Mouse (Mus musculus) ES-Bruce4 (cell line): ENCODE data around the gene Igbp1.

ENCODE experiments used
- CTCF ChIP-seq: IDR thresholded peaks from one replicate; pipeline ENCODE4 v1.8.1; 2011; ENCODE audit warnings: low read depth, low read length
- EP300 ChIP-seq: IDR thresholded peaks from 2 replicates; pipeline ENCODE4 v1.6.1; 2011; ENCODE audit warnings: low read depth, low read length; ENCODE audit not compliant: insufficient read depth
- POLR2A ChIP-seq: IDR thresholded peaks from one replicate; pipeline ENCODE4 v1.8.1; 2011; ENCODE audit warnings: low read length; ENCODE audit not compliant: insufficient read depth

DNA sequence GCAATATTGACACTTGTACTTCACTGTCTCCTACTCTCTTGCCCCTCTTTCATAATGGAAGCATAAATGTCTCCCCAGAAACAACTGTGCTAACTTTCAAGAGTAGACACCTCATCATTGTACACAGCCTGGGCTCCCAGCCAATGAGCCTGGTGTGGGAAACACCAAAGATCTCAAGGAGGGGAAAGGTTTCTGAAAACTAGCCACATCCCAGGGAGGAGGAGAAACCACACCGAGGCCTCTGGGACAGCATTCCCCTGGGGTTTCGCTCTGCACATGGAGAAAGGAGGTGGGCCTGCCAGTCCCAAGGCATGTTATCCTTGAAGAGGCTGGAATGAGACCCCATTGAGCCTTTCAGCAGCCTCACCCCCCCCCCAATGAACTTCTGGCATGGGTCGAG lies 24.0 kb upstream of the Igbp1 start:
- no peak for TF ChIP-seq POLR2A
- no peak for TF ChIP-seq CTCF
- no peak for TF ChIP-seq EP300
